ENCODE assay signal across 7 mouse cellular contexts in the genomic region with DNA sequence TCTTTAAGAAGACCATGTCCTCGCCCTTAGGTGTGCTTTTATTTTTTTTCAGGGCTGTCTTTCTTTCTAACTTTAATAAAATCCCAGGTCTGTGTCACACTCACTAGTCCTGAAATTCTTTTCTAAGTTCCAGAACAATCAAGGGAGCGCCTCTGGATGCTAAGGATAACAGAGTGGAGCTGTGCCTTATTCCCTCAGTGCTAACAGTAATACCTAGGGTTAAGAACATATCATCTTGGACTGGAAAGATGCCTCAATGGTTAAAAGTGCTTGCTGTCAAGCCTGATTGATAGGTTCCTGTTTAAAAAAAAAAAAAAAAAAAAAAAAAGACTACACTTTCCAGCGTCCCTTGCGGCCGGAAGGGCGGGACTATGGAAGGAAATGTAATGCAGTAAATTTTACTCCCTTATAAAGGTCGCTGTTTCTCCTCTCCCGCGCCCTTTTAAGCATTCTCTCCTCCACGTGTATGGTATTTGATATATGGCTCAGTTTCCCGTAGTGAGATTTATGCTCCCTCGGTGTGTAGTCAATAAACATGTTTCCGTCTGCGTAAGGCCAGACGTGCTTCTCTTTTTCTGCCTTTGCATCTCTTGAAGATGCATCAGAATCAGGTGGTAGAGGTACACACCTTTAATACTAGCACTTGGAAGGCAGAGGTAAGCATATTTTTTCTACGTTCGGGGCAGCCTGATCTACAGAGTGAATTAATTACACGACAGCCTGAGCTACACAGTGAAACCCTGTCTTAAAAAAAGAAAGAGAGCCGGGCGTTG. TPM values are rescaled to one million over a fixed set of nuclear protein-coding genes. Genes with fewer than 3 reads are reported as not detected.
DNase-seq lines count a peak whose midpoint lies in the region; ATAC-seq and TF ChIP-seq lines count a peak whose summit lies in the region.

No protein-coding gene starts in this region.

- peak overlapping the region; percentile 51 for H3K4me2 ChIP-seq in hindbrain, embryonic 15.5 days

- peak; percentile 79 for DNase-seq in NIH3T3 (ENCODE audit: low read depth)
- DNase-seq in cerebellum, adult 8-10 months: peak; percentile 49
- peak; percentile 36 to 38 for DNase-seq in left cerebral cortex, adult 2 months (ENCODE audit: extremely low spot score in 1 of 2, low spot score in 2 of 2)
- peak; percentile 54 to 64 for DNase-seq in lung, postnatal 4 days
- DNase-seq in right cerebral cortex, adult 18-20 months: peak; percentile 47

- H3K27ac ChIP-seq in hindbrain, embryonic 15.5 days (replicated peaks): peak overlapping the region; percentile 82
- H3K27ac ChIP-seq in left cerebral cortex, adult 2 months: peak overlapping the region; percentile 84

- H3K9ac ChIP-seq in hindbrain, embryonic 15.5 days: peak overlapping the region; percentile 54

- TF ChIP-seq CTCF in left cerebral cortex, adult 2 months (IDR thresholded peaks at IDR 0.05): no peak; the same call in none of the 2 replicates

- no peaks in the 10 kb centered on the region for H3K27me3 ChIP-seq in hindbrain, embryonic 15.5 days

- intact Hi-C loops in left cerebral cortex, adult 2 months (cut with DNase I): no loop called here

- H3K4me3 ChIP-seq in hindbrain, embryonic 15.5 days: peak overlapping the region; percentile 65
- peak overlapping the region; percentile 70 for H3K4me3 ChIP-seq in left cerebral cortex, adult 2 months

- no peaks in the 10 kb centered on the region for H3K4me1 ChIP-seq in hindbrain, embryonic 15.5 days (replicated peaks)

- no peaks in the 10 kb centered on the region for H3K9me3 ChIP-seq in hindbrain, embryonic 15.5 days

- 20% methylated on average over 20 of the region's 20 CpGs for WGBS in hindbrain, embryonic 15.5 days

- H3K36me3 ChIP-seq in hindbrain, embryonic 15.5 days: no peaks in the 10 kb centered on the region

- ATAC-seq in frontal cortex, adult (ENCODE audit: low TSS enrichment): peak; percentile 96
- peak; percentile 79 for ATAC-seq in hindbrain, embryonic 15.5 days (ENCODE audit: low FRiP score, low read depth)

RNA-seq across cellular contexts. Expression of a gene that starts 14.1 kb away (rescaled TPM):
- 58.7 and 62.0 TPM in 2 replicates for polyA plus RNA-seq in hindbrain, embryonic 15.5 days (2015; fragmentation: Nextera tagmentation; extraction: Ambion mirVana)
- 10 to 100 TPM; 27.1 to 31.7 TPM for total RNA-seq in left cerebral cortex, adult 2 months (2021)

Comparison
In these comparisons a context has a peak if more than half of its experiments do, and no peak if none do; other contexts are left out.
1. Peak in every context shown above with its lines: DNase-seq, ATAC-seq, H3K4me3 ChIP-seq and H3K27ac ChIP-seq.